Mouse (Mus musculus): ENCODE data around the gene Armc2. TPM values are rescaled to one million over a fixed set of nuclear protein-coding genes. Genes with fewer than 3 reads are reported as not detected.

The Armc2 gene
- polyA plus RNA-seq, 1 experiment from 2014 or later: 2.0 TPM

- Histone ChIP-seq H3K4me2 (no peak overlapping the region), H3K4me1 (no peaks in the 10 kb centered on the region), H3K9me3 (no peaks in the 10 kb centered on the region), H3K4me3 (replicated peaks) (no peak overlapping the region), H3K27ac (no peak overlapping the region), H3K9ac (no peak overlapping the region), H3K27me3 (replicated peaks) (no peaks in the 10 kb centered on the region), H3K36me3 (no peaks in the 10 kb centered on the region)
- no peak for ATAC-seq (ENCODE audit: insufficient read depth, low FRiP score, low read depth)
- WGBS: 72% methylated on average over 11 of the region's 11 CpGs
These were observed 139.9 kb downstream of the Armc2 start for GRCm38 (mm10) chr10:41878344-41878743.

DNA sequence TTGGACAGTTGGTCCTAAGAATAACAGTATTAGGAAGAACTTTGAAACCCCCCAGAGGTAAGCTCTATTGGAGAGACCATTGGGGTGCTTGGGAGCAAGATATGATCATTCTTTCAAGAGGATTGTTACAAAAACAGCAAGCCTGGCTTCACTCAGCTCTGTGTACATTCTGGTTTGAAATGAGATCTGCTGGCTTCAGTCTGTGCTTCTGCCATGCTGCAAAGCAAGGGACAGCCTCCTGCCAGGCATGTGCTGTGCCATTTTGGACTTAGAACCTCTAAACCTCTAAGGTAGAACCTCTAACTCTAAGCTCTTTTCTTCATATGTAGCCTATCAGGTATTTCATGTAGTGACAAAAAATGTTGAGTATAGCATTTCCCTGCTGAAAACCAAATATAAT, 142.6 kb downstream of the Armc2 start:
- Histone ChIP-seq H3K27me3 (replicated peaks) (no peaks in the 10 kb centered on the region), H3K36me3 (no peaks in the 10 kb centered on the region), H3K27ac (no peak overlapping the region), H3K4me3 (replicated peaks) (no peak overlapping the region), H3K4me2 (no peak overlapping the region), H3K9me3 (no peaks in the 10 kb centered on the region), H3K4me1 (no peaks in the 10 kb centered on the region), H3K9ac (no peak overlapping the region)
- no peak for ATAC-seq (ENCODE audit: insufficient read depth, low FRiP score, low read depth)

GRCm38 (mm10) chr10:41871564-41871963, 146.7 kb downstream of the Armc2 start:
- 0 out of 2 replicates have a peak, but pooled peaks cover 2% of the 10 kb centered on the region for H3K4me1 ChIP-seq
- no peaks in the 10 kb centered on the region for H3K9me3 ChIP-seq
- no peaks in the 10 kb centered on the region for H3K27me3 ChIP-seq (replicated peaks)
- H3K4me2 ChIP-seq: no peak overlapping the region
- H3K9ac ChIP-seq: no peak overlapping the region
- no peak for ATAC-seq (ENCODE audit: insufficient read depth, low FRiP score, low read depth)
- 52% methylated on average over 2 of the region's 2 CpGs for WGBS
- H3K27ac ChIP-seq: no peak overlapping the region
- no peak overlapping the region for H3K4me3 ChIP-seq (replicated peaks)
- H3K36me3 ChIP-seq: no peaks in the 10 kb centered on the region

DNA sequence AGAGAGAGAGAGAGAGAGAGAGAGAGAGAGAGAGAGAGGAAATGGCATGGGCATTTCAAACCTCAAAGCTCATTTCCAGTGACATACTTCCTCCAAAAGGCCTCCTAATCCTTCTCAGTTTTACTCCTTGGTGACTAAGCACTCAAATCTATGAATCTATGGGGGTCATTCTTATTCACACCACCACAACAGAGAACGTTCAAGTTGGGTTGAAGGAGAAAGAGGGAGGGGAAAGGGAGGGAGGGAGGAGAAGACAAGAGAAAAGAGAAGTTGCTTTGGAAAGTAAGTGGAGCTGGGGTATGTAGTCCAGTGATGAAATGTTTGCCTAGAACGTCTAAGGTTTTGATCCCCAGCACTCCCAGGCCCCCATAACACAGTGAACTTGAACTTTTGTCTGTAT, 148.1 kb downstream of the Armc2 start:
- H3K27me3 ChIP-seq (replicated peaks): no peaks in the 10 kb centered on the region
- 0 out of 2 replicates have a peak, but pooled peaks cover 3% of the 10 kb centered on the region for H3K4me1 ChIP-seq
- H3K27ac ChIP-seq: no peak overlapping the region
- no peaks in the 10 kb centered on the region for H3K9me3 ChIP-seq
- no peak overlapping the region for H3K4me3 ChIP-seq (replicated peaks)
- WGBS: 37% methylated on average over 2 of the region's 2 CpGs
- H3K4me2 ChIP-seq: no peak overlapping the region
- no peaks in the 10 kb centered on the region for H3K36me3 ChIP-seq
- no peak overlapping the region for H3K9ac ChIP-seq
- ATAC-seq (ENCODE audit: insufficient read depth, low FRiP score, low read depth): no peak

GRCm38 (mm10) chr10:41867956-41868355, 150.3 kb downstream of the Armc2 start:
- H3K4me1 ChIP-seq: 0 out of 2 replicates have a peak, but pooled peaks cover 3% of the 10 kb centered on the region
- H3K36me3 ChIP-seq: no peaks in the 10 kb centered on the region
- H3K4me2 ChIP-seq: no peak overlapping the region
- H3K9ac ChIP-seq: no peak overlapping the region
- no peak overlapping the region for H3K4me3 ChIP-seq (replicated peaks)
- ATAC-seq (ENCODE audit: insufficient read depth, low FRiP score, low read depth): no peak
- H3K27ac ChIP-seq: no peak overlapping the region
- H3K9me3 ChIP-seq: no peaks in the 10 kb centered on the region
- H3K27me3 ChIP-seq (replicated peaks): no peaks in the 10 kb centered on the region
- 71% methylated on average over 5 of the region's 5 CpGs for WGBS

DNA sequence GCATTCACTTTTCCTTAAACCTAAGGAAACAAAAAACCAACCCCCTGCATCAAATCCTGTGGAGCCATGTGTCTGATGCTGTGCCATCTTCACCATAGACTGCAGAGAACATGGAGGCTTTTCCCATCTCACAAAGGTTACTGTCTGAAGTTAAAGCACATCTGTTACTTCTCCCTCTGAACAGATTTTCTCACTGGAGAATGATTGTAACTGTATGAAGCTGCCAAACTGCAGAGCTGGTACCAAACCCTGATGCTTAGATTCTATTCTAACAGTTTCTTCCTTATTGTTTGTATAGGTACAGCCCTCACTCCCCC, 151.4 kb downstream of the Armc2 start:
- Histone ChIP-seq H3K27me3 (replicated peaks) (no peaks in the 10 kb centered on the region), H3K9ac (no peak overlapping the region), H3K4me2 (no peak overlapping the region), H3K36me3 (no peaks in the 10 kb centered on the region), H3K4me1 (0 out of 2 replicates have a peak, but pooled peaks cover 3% of the 10 kb centered on the region), H3K9me3 (no peaks in the 10 kb centered on the region), H3K27ac (no peak overlapping the region), H3K4me3 (replicated peaks) (no peak overlapping the region)
- ATAC-seq (ENCODE audit: insufficient read depth, low FRiP score, low read depth): no peak

DNA sequence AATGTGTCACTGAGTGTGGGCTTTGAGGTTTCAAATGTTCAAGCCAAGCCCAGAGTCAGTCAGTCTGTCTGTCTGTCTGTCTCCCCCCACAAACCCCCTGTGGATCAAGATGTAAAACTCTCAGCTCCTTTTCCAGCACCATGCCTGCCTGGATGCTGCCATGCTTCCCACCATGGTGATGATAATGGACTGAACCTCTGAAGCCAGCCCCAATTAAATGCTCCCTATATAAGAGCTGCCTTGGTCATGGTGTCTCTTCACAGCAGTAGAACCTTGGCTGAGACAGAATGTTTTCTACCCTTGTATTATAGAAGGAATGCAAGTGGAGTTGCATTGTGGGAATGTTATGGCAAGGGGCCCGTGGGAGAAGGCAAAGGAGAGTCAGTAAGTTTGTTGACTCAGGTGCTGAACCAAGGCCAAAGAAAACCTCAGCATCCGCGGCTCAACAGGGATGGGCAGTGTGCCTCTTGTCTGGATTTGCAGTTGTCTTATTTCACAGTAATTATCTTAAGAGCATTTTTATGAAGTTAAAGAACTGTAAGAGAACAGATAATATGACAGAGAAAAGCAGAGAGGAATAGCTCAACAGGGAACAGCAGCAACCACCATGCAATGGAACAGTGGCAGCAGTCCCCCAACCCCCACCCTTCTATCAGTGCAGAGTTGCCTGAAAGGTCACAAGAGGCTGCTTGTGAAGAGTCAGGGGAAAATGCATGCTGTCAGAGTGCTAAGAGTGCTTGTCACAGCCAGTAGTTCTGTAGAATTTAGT, 152.0 kb downstream of the Armc2 start:
- Histone ChIP-seq H3K27me3 (replicated peaks) (no peaks in the 10 kb centered on the region), H3K4me2 (no peak overlapping the region), H3K4me3 (replicated peaks) (no peak overlapping the region), H3K9ac (no peak overlapping the region), H3K36me3 (no peaks in the 10 kb centered on the region), H3K4me1 (0 out of 2 replicates have a peak, but pooled peaks cover 3% of the 10 kb centered on the region), H3K9me3 (no peaks in the 10 kb centered on the region), H3K27ac (no peak overlapping the region)
- no peak for ATAC-seq (ENCODE audit: insufficient read depth, low FRiP score, low read depth)
- whole genome bisulfite sequencing: 39% methylated on average over 3 of the region's 3 CpGs

Other genes starting within 250 kb of the Armc2 start
- 21.2 and 22.1 TPM in 2 replicates for gene Cep57l1, start 208.6 kb downstream of the Armc2 start, polyA plus RNA-seq (2015; fragmentation: Nextera tagmentation; extraction: Ambion mirVana)
- 32.4 and 33.3 TPM in 2 replicates for gene Sesn1, start 208.5 kb downstream of the Armc2 start, polyA plus RNA-seq (2015; fragmentation: Nextera tagmentation; extraction: Ambion mirVana)

Measured in stomach, embryonic 15.5 days (tissue).